Mouse (Mus musculus): ENCODE results near the gene Jarid2.

- TF ChIP-seq POLR2A (IDR thresholded peaks at IDR 0.05; ENCODE audit: insufficient read depth, low read length): no peak
- no peak for TF ChIP-seq CTCF (IDR thresholded peaks at IDR 0.05; ENCODE audit: low read depth, low read length)
These were observed 43.5 kb downstream of the Jarid2 start for GRCm38 (mm10) chr13:44772816-44773215.

Data from ES-Bruce4 (cell line).